Mouse (Mus musculus): Measurements from ENCODE around the gene Sh3pxd2b. TPM values are rescaled to one million over a fixed set of nuclear protein-coding genes. Genes with fewer than 3 reads are reported as not detected.
"Not testable (repeated sequence)": the region's sequence is repeated elsewhere in the genome, so short reads cannot be mapped to it uniquely, and the experiment has no call there.

Gene Sh3pxd2b
- 1 to 10 TPM; 5.8 to 7.7 TPM for total RNA-seq (2021)

DNA sequence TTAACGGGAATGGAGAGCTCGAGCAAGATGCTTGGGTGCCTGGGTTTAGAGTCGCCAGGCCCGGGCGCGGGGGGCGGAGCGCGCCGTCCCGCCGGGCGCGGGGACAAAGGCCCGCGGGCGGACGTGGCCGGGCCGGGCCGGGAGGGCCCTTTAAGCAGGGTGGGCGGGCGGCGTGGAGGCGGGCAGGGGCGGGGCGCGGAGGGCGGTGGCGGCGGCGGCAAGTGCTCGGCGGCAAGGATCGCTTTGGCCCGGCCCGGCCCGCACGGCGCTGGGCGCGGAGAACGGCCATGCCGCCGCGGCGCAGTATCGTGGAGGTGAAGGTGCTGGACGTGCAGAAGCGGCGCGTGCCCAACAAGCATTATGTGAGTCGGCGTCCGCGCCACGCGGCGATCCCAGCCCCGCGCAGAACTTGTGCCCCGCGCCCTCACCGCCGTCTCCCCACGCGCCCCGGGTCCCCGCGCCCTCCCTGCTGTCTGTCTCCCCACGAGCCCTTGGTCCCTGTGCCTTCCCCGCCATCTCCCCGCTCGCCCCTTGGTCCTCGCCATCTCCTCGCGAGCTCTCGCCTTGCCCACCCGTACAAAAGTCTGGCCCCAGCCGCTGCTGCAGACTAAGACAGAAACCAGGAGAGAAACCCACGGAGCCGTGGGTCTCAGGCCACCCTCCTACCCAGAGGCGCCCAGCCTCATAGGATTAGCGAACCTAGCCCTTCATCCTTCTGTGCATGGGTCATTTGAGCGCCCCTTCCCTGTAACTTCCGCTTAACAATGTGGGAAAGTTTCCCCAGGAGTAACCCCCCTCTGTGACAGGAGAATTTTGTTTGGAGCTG is at the start of gene Sh3pxd2b:
Sh3pxd2b (plus strand) TSS at position 214 of the 826 bp plus-strand sequence.
- intact Hi-C loops (cut with DNase I): loop anchor here (5.0 kb wide), 2 partner anchors 104 to 239 kb away; no protein-coding TSS in a partner anchor
- no peak for DNase-seq (ENCODE audit: low spot score)

DNA sequence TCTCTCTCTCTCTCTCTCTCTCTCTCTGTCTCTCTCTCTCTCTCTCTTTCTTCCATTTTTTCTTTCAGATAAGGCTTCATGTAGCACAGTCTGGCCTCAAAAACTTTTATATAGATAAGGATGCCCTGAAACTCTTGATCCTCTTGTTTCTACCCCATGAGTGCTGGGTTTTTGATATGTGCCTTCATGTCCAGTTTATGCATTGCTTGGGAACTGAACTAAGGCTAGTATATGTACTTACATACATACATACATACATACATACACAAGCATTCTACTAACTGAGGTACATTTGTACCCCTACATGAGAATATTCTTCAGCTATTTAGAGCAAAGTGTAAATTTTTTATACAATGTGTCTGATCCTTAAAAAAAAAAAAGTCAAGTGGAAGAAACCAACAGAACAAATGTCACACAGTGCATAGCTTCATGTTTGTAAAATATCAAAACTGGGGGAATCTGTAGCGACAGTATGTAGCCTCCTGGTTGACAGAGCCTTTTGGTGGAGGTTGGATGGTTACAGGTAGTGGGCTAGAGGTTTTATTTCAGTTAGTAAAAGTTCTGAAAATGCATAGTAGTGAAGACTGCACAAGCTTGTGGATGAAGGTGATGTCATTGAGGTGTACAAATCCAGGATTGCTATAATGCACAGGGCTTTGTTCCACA is 49.6 kb upstream of the Sh3pxd2b start:
- intact Hi-C loops (cut with DNase I): no loop called here
- DNase-seq (ENCODE audit: low spot score): no peak

DNA sequence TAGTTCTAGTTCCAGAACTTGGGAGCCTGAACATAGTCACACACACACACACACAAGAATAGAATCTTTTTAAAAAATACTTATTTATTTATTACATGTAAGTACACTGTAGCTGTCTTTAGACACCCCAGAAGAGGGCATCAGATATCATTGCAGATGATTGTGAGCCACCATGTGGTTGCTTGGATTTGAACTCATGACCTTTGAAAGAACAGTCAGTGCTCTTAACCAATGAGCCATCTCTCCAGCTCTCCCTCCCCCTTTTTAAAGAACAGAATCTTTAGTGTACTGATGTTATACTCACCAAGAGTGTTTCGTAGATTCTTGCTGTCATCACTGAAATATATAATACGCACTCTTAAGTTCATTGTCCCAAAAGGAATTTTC is 49.1 kb upstream of the Sh3pxd2b start:
- no peak for DNase-seq (ENCODE audit: low spot score)
- intact Hi-C loops (cut with DNase I): no loop called here

DNA sequence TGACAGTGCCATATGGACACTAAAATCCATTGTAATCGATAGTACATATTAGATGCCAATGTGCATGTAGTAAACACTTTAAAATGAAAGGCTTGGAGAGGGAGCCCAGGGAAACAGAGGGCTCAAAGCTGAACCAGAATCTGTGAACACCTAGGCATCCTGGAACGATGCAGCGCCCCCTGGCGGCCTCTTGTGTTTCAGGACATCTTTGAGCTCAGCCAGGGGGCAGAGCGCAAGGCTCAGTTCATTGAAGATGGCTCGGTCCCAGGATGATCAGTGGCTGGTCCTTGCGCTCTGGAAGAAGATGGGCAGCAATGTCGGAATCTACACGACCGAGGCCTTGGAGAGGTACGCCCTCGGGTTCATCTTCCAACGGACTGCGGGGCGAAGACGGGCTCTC is 47.8 kb upstream of the Sh3pxd2b start, which contains the start of gene Hbq1a:
Hbq1a (plus strand) TSS at position 205 of the 400 bp plus-strand sequence.
- not testable (repeated sequence) for DNase-seq (ENCODE audit: low spot score)
- intact Hi-C loops (cut with DNase I): loop anchor here (5.0 kb wide), 1 partner anchor 118 kb away; no protein-coding TSS in a partner anchor

DNA sequence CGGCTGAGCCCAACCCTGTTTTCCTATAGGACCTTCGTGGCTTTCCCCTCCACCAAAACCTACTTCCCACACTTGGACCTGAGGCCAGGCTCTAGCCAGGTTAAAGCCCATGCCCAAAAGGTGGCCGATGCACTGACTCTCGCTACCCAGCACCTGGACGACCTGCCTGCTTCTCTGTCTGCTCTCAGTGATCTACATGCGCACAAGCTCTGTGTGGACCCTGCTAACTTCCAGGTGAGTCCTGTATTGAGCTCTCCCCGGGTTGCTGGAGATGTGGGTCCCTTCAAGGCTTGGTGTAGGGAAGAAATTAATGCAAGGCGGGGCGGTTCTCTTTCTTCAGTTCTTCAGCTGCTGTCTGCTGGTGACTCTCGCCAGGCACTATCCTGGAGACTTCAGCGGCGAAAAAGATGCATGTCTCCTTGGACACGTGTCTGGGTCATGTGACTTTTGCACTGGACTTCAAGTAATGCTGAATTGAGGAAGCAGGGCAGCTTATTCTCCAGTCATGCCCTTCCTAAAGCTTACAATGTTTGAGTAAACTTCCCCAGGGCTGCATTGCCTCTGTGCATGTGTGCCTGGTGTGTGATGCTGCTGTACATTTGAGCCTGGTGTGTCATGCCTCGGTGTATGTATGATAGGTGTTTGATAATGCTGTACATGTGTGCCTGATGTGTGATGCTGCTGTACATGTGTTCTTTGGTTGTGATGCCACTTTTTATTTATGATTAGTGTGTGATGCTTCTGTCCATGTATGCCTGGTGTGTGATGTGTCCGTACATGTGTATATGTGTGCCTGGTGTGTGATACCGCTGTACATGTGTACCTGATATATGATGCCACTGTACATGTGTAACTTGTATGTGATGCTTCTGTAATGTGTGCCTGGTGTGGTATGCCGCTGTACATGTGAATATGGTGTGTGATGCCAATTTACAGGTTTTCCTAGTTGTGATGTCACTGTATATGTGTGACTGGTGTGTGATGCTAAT is 47.0 kb upstream of the Sh3pxd2b start:
- DNase-seq (ENCODE audit: low spot score): no peak
- intact Hi-C loops (cut with DNase I): loop anchor here (5.0 kb wide), 1 partner anchor 118 kb away; no protein-coding TSS in a partner anchor

DNA sequence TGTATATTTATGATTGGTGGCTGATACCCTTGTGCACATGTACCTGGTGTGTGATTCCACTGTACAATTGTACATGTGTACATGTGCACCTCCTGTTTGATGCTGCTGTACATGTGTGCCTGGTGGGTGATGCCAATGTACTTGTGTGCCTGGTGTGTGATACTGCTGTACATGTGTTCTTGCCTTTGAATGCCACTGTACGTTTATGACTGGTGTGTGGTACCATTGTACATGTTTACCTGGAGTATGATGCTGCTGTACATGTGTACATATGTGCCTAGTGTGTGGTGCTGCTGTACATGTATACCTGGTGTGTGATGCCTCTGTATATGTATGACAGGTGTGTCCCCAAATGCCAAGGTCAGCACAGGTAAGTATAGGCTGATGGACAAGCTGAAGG is 46.1 kb upstream of the Sh3pxd2b start:
- no peak for DNase-seq (ENCODE audit: low spot score)
- intact Hi-C loops (cut with DNase I): loop anchor here (5.0 kb wide), 1 partner anchor 119 kb away; no protein-coding TSS in a partner anchor

DNA sequence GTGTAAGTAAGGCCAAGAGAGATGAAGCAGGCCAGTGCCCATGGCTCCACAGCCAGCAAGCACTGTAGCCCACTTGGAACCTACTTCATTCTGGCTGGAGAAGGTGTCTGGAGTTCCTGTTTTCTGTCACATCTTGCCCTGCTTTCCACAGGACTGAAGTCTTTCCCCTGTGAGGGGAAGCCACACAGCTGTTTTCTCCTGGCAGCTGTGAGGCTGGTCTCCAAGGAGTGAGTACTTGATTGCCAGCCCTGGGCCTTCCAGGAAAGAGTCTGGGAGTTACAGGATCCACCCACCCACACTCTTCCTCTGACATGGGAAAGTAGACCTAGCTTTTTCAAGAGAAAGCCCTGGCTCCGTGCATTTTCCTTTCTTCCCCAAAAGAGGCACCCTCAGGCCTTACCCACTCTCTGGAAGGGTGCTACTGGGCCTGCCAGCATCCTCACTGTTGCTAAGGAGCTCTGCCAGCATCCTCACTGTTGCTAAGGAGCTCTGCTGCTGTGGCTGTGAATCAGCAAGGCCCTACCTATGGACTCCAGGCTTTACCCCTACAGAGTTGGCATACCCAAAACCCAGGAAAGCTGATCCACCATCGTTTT is 44.7 kb upstream of the Sh3pxd2b start:
- intact Hi-C loops (cut with DNase I): loop anchor here (5.0 kb wide), 1 partner anchor 121 kb away; no protein-coding TSS in a partner anchor

DNA sequence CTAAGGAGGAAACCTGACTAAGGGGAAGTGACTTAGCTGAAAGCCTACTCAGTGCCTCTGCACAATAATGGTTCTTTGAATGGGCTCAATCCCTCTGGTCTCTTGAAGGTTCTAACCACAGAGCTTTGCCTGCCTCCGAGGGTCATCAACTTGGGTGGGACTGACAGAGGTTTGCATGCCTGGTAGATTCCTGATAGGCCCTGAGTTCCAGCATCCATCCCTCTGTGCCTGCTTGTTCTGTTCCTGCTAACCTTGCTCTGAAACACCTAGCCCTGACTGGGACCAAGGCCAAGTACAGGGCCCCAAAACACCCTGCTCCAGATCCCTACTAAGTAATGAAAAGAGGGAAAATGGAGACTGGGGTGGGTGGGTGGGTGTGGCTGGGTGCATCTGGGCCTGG is 44.2 kb upstream of the Sh3pxd2b start:
- DNase-seq (ENCODE audit: low spot score): no peak
- intact Hi-C loops (cut with DNase I): loop anchor here (5.0 kb wide), 1 partner anchor 121 kb away; no protein-coding TSS in a partner anchor

More for the DNA sequence above, 44.7 kb upstream of the Sh3pxd2b start:
- no peak for DNase-seq (ENCODE audit: low spot score)

DNA sequence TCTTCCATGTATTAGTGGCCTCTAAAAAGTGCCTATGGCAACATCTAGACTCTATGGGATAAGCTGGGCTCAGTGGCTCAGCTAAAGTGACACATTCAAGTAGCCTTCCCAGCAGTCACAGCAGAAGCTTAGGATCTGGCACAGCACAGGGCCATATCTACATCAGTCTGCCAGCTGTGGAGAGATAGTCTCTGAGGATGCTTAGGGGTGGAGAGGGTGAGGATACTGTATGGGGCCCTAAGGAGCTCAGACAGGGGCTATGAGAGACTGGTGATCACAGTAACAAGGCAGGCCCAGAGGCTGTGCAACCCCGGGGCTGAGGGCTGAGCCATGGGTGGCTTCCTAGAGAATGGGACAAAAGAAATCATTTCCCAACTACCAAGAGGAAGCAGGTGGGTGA is 40.6 kb upstream of the Sh3pxd2b start:
- intact Hi-C loops (cut with DNase I): no loop called here
- no peak for DNase-seq (ENCODE audit: low spot score)

DNA sequence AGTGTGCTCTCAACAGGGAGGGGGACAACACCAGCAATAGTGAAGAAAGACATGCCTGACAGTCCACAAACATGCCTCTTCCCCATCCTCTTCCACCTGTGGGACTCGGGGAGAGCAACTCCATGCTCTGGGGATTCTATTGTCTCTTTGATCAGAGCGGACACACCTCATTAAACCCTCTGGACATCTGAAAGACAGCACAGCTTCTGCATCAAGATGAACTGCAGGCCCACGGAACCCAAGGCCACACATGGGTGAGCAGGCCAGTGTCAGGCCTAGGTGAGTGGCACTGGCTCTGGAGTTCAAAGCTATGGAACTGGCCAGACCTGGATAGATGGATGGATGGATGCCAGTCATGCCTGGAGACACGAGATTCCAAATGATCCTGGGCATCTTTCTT is 38.2 kb upstream of the Sh3pxd2b start:
- intact Hi-C loops (cut with DNase I): no loop called here

DNA sequence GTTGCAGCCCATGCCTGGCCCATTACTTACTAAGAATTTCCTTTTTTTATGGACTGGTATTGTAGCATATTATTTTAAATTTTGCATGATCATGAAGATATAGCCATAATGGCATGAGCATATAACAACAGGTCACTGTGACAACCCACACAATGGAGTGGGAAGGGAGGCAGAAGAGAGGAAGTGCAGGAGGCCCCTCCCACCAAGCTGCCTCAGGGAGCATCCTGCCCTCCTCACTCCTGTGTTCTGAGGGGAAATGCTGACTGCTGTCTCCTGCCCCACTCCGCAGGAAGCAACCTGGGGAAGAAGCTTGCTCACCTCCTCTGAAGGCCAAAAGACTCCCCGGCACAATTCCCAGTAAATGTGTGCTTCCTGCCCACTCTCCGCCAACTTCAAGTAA is 37.7 kb upstream of the Sh3pxd2b start:
- intact Hi-C loops (cut with DNase I): no loop called here

More for the DNA sequence above, 38.2 kb upstream of the Sh3pxd2b start:
- no peak for DNase-seq (ENCODE audit: low spot score)

DNA sequence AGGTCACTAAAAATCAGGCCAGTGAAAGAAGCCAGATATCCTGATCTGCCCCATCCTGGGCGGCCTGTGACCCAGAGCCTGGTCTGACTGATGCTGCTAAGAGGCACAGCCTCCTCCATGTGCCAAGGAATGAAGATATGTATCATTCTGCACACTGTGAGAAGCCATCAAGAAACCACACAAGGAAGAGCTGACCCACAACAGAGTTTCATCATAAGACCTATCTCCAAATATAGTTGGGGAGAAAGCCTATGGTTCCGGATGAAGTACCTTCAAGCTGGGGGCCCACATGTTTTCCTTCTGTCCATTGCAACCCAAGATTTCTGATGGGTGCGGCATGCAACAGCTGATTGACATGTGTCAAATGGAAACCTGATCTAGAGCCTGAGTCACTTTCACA is 31.6 kb upstream of the Sh3pxd2b start:
- intact Hi-C loops (cut with DNase I): no loop called here
- no peak for DNase-seq (ENCODE audit: low spot score)

More for the DNA sequence above, 37.7 kb upstream of the Sh3pxd2b start:
- DNase-seq (ENCODE audit: low spot score): no peak

DNA sequence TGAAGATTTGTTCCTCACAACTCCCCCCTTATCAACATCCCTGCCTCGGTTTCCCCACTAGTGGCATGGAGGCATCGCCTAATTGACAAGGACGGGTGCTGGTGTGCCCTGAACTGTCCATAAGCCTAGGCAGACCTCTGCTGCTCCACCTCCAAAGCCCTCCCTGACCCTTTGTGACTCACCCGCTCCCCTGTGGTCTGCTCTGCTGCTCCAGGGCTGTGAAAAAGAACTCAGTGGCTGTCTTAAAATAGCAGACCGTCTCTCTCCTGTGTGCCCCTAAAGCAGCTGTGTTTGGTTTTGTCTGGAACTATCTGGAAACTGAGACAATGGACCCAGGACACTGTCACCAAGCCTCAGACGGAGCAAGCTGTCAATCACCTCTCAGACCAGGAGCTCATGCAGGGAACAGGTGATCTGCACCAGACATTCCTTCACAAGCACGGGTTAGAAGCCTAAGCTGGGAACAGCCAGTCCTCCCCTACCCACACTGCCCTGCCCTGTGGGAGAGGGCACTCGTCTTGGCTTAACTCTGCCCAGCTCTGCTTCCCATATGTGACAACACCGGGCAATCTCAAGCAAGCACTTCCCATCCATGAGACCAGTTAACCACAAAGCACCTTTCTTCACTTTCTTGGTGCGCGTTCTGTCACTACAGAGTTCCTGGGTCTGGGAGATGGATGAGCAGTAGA is 27.0 kb upstream of the Sh3pxd2b start:
- intact Hi-C loops (cut with DNase I): loop anchor here (5.0 kb wide), 1 partner anchor 33 kb away; the partner anchor contains the start of gene Hbq1b

DNA sequence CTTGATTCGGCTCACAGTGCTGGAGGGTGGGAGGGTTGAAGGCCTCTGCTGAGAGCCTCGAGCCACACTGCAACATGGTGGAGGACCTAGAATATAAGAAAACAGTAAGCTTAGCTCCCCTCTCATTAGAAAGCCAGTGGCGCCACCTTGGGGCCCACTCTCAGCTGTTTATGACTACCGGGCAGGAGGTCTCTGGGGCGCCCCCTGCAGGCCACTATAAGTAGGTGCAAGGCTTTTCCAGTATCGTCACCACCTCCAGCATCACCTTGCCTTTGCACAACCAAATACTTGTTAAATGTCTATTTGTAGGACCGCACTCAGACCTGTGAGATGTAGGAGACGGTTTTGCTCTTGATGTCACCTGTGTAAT is 26.4 kb upstream of the Sh3pxd2b start:
- intact Hi-C loops (cut with DNase I): loop anchor here (5.0 kb wide), 1 partner anchor 34 kb away; the partner anchor contains the start of gene Hbq1b
- peak; percentile 17 for DNase-seq (ENCODE audit: low spot score)

More for the DNA sequence above, 27.0 kb upstream of the Sh3pxd2b start:
- no peak for DNase-seq (ENCODE audit: low spot score)

DNA sequence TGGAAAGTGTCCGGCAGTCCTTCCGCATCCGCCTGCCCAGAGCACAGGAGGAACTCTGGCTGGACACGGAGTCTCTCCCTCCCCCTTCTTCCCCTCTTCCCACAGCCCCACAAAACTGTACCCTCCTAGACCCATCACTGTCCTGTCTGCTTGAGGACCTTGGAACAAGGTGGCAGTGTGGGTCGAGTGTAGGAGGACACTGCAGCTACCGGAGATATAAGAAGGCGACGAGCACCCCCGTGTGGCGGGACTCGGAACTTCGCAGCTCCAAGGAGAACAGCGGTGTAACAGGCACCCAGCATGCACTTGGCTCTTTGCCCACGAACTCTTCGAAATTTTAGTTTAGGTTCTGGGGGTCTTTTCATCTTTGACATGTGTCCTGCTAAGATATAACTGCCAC is 23.0 kb upstream of the Sh3pxd2b start:
- intact Hi-C loops (cut with DNase I): loop anchor here (5.0 kb wide), 1 partner anchor 37 kb away; the partner anchor contains the start of gene Hbq1b

DNA sequence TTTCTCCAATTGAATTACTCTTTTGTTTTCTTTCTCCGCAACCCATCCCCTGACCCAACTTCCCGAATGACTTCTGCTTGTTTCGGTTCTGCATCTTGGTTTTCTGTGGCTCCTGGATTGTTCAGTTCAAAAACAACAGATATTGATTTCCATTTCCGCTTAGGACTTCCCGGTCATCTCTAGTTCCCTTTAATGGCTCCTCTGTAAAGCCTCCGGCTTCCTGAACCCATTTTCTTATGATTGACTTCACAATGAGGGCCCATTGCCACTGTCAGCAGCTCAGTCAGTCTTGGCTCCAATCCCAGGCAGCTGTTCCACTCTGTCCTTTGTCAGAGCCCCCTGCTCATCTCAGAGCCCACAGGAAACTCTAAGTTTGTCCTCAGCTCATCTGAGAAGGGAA is 16.5 kb upstream of the Sh3pxd2b start:
- DNase-seq (ENCODE audit: low spot score): no peak
- intact Hi-C loops (cut with DNase I): no loop called here

More for the DNA sequence above, 23.0 kb upstream of the Sh3pxd2b start:
- DNase-seq (ENCODE audit: low spot score): peak; percentile 55

DNA sequence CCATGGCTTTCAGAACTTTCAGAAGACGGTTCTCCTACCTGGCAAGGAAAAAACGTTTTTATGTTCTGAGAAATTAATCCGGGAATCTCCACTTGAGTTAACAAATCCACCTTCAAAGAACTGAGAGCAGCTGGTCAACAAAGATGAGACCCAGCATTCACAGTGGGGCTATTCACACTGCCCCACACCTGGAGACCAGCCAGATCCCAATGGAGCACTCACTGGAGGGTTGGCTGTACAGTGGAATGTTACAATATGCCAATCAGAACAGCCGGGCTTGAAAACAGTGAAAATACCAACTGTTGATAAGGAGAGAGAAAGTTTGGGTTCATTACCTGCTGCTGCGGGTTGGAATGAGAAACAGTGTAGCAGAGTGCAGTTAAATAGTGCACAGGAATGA is 15.8 kb upstream of the Sh3pxd2b start:
- DNase-seq (ENCODE audit: low spot score): no peak
- intact Hi-C loops (cut with DNase I): no loop called here

DNA sequence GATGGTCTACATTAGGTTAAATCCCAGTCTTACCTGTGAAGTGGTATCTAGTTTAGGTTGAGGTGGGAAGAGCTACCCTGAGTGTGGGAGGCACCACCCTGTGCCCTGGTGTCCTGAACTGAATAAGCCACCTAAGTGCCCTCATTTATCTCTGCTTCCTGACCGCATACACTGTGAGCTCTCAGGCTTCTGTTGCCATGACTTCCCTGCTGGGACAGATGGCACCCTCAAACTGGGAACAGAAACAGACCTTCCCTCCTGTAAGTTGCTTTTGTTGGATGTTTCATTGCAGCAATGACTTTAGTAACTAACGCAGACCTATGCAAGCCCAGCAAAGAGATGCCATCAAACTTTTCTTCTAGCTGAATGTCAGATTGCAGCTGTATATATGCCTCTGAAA is 14.4 kb upstream of the Sh3pxd2b start:
- intact Hi-C loops (cut with DNase I): no loop called here
- no peak for DNase-seq (ENCODE audit: low spot score)

Measured in heart, postnatal 25 days (tissue).